Mouse (Mus musculus) brain, embryonic 14.5 days (tissue): ENCODE measurements at regions not wholly inside any gene's neighbourhood (a gene's known extent, or its start where the extent isn't known, plus 50 kb on each side); places are given as distances from the start of the nearest gene placed in this dataset.
A peak's percentile ranks its signal among the peaks of the same experiment; 100 is the strongest.

Experiments used
- DNase-seq: peaks from one replicate; pipeline ENCODE4 v3.0.0-alpha.2; 2011; ENCODE audit warnings: low read depth
- CTCF ChIP-seq: fragments of 200-500 bp; IDR thresholded peaks from 2 replicates; pipeline ENCODE4 v1.5.1; 2012; ENCODE audit warnings: inconsistent platforms, mild to moderate bottlenecking, moderate library complexity, borderline replicate concordance; ENCODE audit not compliant: insufficient read depth, insufficient read length; ENCODE audit errors: extremely low read depth
- POLR2A ChIP-seq: fragments of 200-500 bp; IDR thresholded peaks from 2 replicates; pipeline ENCODE4 v1.6.1; 2012; ENCODE audit warnings: mild to moderate bottlenecking, inconsistent platforms, borderline replicate concordance; ENCODE audit not compliant: poor library complexity, insufficient read depth, insufficient read length, severe bottlenecking; ENCODE audit errors: extremely low read depth

DNA sequence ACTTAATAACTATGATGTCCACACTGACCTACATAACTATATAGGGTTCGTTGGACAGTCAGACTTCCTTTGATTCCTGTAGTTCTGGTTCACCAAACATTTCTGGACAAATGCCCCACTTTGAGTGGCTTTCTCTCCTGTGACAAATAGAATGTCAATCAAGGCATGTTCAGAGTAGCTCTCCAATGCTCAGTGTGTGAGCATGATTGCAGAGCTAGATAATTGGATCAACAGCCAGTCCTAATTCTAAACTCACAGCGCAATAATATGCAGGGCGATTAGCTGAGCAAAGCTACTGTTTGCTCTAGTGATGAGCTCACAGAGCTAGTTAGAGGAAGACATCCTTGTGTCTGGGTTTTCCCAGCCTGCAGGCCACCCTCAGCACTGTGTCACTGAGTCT, 692.1 kb downstream of the Tmem132b start:
- TF ChIP-seq POLR2A (no peak), CTCF (no peak)
- peak; percentile 31 for DNase-seq

- no peak for TF ChIP-seq POLR2A
- no peak for TF ChIP-seq CTCF
- no peak for DNase-seq
Observed at GRCm38 (mm10) chr5:126230768-126231167, 699.2 kb downstream of the Tmem132b start.

DNA sequence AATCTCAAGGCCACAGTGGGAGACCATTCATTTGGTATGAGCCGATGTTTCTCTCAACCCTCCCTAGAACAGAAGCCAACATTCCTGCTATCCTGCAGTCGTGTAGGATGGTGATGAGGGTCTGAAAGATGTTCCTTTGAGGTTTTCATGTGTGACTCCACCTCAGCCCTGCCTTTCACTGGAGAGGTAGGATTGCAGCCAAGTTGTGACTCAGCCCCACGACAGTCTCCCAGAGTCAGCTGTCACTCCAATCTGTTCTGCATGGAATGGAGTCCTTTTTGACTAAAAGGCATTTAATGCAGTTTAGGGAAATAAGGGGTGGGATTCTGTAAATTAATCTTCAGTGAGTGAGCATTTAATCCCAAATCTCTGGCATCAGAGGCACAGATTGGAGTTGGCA, 706.5 kb downstream of the Tmem132b start:
- DNase-seq, result peak; percentile 76
- TF ChIP-seq CTCF, result no peak
- TF ChIP-seq POLR2A, result no peak

GRCm38 (mm10) chr5:126245776-126246175, 714.2 kb downstream of the Tmem132b start:
- TF ChIP-seq POLR2A (no peak), CTCF (no peak)
- DNase-seq, result no peak

DNA sequence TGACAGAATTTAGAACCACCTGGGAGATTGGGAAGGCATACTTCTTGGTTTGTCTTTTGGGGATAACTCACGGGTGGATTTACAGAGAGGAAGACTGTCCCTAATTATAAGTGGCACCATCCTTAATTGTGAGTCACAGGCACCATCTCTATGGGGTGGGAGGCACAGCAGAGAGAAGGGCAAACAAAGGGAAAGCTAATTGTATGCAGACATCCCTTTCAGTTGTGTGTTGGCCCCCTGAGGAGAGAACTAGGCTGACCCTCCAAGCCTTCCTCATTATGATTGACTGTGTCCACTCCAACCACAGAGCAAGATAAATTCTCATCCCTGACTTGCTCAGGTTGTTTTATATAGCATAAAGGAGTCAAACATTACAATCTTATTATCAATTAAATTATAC, 718.8 kb downstream of the Tmem132b start:
- TF ChIP-seq CTCF (no peak), POLR2A (no peak)

GRCm38 (mm10) chr5:126254661-126255060, 723.1 kb downstream of the Tmem132b start:
- DNase-seq, result no peak
- no peak for TF ChIP-seq CTCF

More for the DNA sequence above, 718.8 kb downstream of the Tmem132b start:
- no peak for DNase-seq

DNA sequence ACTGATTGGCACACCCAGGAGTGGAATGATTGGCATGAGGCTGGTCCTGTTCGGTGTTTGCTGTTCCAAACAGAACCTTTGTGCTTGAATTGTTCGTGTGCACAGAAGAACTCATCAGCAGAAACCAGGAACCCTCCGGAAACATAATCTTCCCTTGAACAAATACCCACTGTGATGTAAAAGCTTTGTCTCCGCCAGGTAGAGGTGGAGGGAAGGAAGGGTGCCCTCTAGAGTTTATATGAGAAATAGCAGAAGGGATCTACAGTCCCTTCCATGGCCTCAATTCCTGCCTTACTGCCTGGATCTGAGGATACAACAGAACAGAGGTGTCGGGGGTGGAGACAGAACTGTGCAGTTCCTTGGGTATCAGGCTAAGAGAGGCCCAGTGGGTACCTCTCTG, 726.3 kb downstream of the Tmem132b start:
- DNase-seq, result no peak
- TF ChIP-seq POLR2A, result no peak
- peak; percentile 12; the same call in 1 of the 2 replicates for TF ChIP-seq CTCF

GRCm38 (mm10) chr5:126266471-126266870, 734.9 kb downstream of the Tmem132b start:
- TF ChIP-seq POLR2A, result no peak
- no peak for TF ChIP-seq CTCF
- no peak for DNase-seq

- DNase-seq, result no peak
- TF ChIP-seq CTCF (no peak), POLR2A (no peak)
Observed at GRCm38 (mm10) chr5:126266929-126267609, 735.5 kb downstream of the Tmem132b start.

DNA sequence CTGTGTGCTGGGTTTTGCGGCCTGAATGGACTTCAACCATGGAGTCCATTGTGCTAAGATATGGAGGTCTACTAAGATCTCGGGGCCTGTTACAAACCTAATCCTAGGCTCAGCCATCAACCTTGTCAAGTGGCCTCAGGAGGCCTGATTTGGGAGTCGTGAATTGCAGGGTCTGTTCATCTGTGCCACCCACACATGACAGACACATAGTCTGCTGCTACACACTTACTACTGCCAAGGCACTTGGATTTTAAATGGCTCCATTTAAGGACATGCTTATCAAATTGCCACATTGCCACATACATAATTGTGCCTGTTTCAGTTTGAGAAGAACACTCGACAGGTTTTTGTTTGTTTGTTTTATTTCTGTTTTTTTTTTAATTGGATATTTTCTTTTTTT, 737.0 kb downstream of the Tmem132b start:
- DNase-seq, result no peak
- TF ChIP-seq POLR2A, result no peak
- no peak for TF ChIP-seq CTCF

GRCm38 (mm10) chr5:126274316-126274715, 742.7 kb downstream of the Tmem132b start:
- TF ChIP-seq POLR2A (no peak), CTCF (no peak)
- DNase-seq, result peak; percentile 69

GRCm38 (mm10) chr5:126281057-126281728, 749.6 kb downstream of the Tmem132b start:
- peak; percentile 39 for DNase-seq
- TF ChIP-seq POLR2A (no peak), CTCF (no peak)

DNA sequence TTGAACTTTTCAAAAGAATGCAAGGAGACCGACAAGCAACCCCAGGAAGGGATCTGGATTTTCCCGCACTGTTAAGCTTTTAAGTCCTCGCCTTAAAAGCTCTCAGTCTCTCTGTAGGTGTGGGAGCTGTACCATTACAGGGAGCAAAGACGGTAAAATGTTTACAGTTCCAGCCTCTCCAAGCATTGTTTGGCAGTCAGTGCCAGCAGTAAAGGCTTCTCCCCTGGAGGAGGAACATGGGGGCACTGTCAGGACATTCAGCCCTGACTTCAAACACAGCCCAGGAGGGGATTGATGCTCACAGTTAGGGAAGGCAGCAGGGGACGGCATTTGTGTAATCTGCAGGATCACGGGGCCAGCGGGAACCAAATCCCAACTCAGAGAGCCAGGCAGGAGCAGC, 750.2 kb downstream of the Tmem132b start:
- TF ChIP-seq CTCF, result no peak
- no peak for TF ChIP-seq POLR2A
- peak; percentile 27 for DNase-seq
